Mouse (Mus musculus): ENCODE measurements around the gene Agk. TPM values are rescaled to one million over a fixed set of nuclear protein-coding genes. Genes with fewer than 3 reads are reported as not detected.
A peak's percentile ranks its signal among the peaks of the same experiment; 100 is the strongest.

Agk gene
- polyA plus RNA-seq, 1 experiment from 2014 or later: 68.2 TPM

GRCm38 (mm10) chr6:40423013-40423412 is 98.0 kb downstream of the Agk start:
- Histone ChIP-seq H3K9ac (ENCODE audit: low read depth, low read length) (no peak overlapping the region), H3K9me3 (ENCODE audit: control insufficient read depth, low read length) (no peaks in the 10 kb centered on the region), H3K4me1 (ENCODE audit: control insufficient read depth, insufficient read depth, low read depth, low read length) (peaks cover 1% of the 10 kb centered on the region; the same call in 1 of the 2 replicates), H3K27me3 (replicated peaks; ENCODE audit: control insufficient read depth, insufficient read depth, low read length) (no peaks in the 10 kb centered on the region), H3K27ac (ENCODE audit: low read depth, low read length) (no peak overlapping the region), H3K36me3 (ENCODE audit: control insufficient read depth, insufficient read depth, low read length) (no peaks in the 10 kb centered on the region; the same call in 1 of the 2 replicates), H3K4me2 (ENCODE audit: low read length) (no peak overlapping the region), H3K4me3 (ENCODE audit: low read length) (no peak overlapping the region)
- 76% methylated on average over 1 of the region's 1 CpGs for WGBS
- ATAC-seq: peak; percentile 55; the same call in 1 of the 2 replicates

- Histone ChIP-seq H3K4me3 (ENCODE audit: low read length) (no peak overlapping the region), H3K27ac (ENCODE audit: low read depth, low read length) (no peak overlapping the region), H3K9ac (ENCODE audit: low read depth, low read length) (no peak overlapping the region), H3K27me3 (replicated peaks; ENCODE audit: control insufficient read depth, insufficient read depth, low read length) (no peaks in the 10 kb centered on the region), H3K4me1 (ENCODE audit: control insufficient read depth, insufficient read depth, low read depth, low read length) (peaks cover 5% of the 10 kb centered on the region), H3K4me2 (ENCODE audit: low read length) (no peak overlapping the region), H3K9me3 (ENCODE audit: control insufficient read depth, low read length) (no peaks in the 10 kb centered on the region), H3K36me3 (ENCODE audit: control insufficient read depth, insufficient read depth, low read length) (no peaks in the 10 kb centered on the region; the same call in 1 of the 2 replicates)
- ATAC-seq: no peak
- 74% methylated on average over 1 of the region's 1 CpGs for WGBS
Observed at GRCm38 (mm10) chr6:40423774-40424173, 98.8 kb downstream of the Agk start.

- 90% methylated on average over 7 of the region's 7 CpGs for WGBS
- Histone ChIP-seq H3K9me3 (ENCODE audit: control insufficient read depth, low read length) (no peaks in the 10 kb centered on the region), H3K36me3 (ENCODE audit: control insufficient read depth, insufficient read depth, low read length) (no peaks in the 10 kb centered on the region), H3K4me1 (ENCODE audit: control insufficient read depth, insufficient read depth, low read depth, low read length) (peaks cover 19% of the 10 kb centered on the region), H3K27me3 (replicated peaks; ENCODE audit: control insufficient read depth, insufficient read depth, low read length) (no peaks in the 10 kb centered on the region), H3K27ac (ENCODE audit: low read depth, low read length) (no peak overlapping the region), H3K4me2 (ENCODE audit: low read length) (no peak overlapping the region), H3K4me3 (ENCODE audit: low read length) (no peak overlapping the region), H3K9ac (ENCODE audit: low read depth, low read length) (no peak overlapping the region)
- ATAC-seq: no peak
Observed at GRCm38 (mm10) chr6:40427441-40427840, 102.5 kb downstream of the Agk start.

GRCm38 (mm10) chr6:40428696-40429095 is 103.7 kb downstream of the Agk start:
- 54% methylated on average over 3 of the region's 3 CpGs for WGBS
- Histone ChIP-seq H3K4me1 (ENCODE audit: control insufficient read depth, insufficient read depth, low read depth, low read length) (peaks cover 20% of the 10 kb centered on the region), H3K4me3 (ENCODE audit: low read length) (no peak overlapping the region), H3K9me3 (ENCODE audit: control insufficient read depth, low read length) (no peaks in the 10 kb centered on the region), H3K9ac (ENCODE audit: low read depth, low read length) (no peak overlapping the region), H3K36me3 (ENCODE audit: control insufficient read depth, insufficient read depth, low read length) (no peaks in the 10 kb centered on the region), H3K4me2 (ENCODE audit: low read length) (no peak overlapping the region), H3K27ac (ENCODE audit: low read depth, low read length) (0 out of 2 replicates have a peak overlapping the region, but pooled peaks have one; percentile 44), H3K27me3 (replicated peaks; ENCODE audit: control insufficient read depth, insufficient read depth, low read length) (no peaks in the 10 kb centered on the region)
- no peak for ATAC-seq

- Histone ChIP-seq H3K9ac (ENCODE audit: low read depth, low read length) (no peak overlapping the region), H3K27ac (ENCODE audit: low read depth, low read length) (no peak overlapping the region), H3K36me3 (ENCODE audit: control insufficient read depth, insufficient read depth, low read length) (no peaks in the 10 kb centered on the region), H3K4me3 (ENCODE audit: low read length) (no peak overlapping the region), H3K4me1 (ENCODE audit: control insufficient read depth, insufficient read depth, low read depth, low read length) (peaks cover 28% of the 10 kb centered on the region), H3K4me2 (ENCODE audit: low read length) (peak overlapping the region; percentile 9; the same call in 1 of the 2 replicates), H3K27me3 (replicated peaks; ENCODE audit: control insufficient read depth, insufficient read depth, low read length) (no peaks in the 10 kb centered on the region), H3K9me3 (ENCODE audit: control insufficient read depth, low read length) (no peaks in the 10 kb centered on the region)
- WGBS: 58% methylated on average over 4 of the region's 4 CpGs
- 0 out of 2 replicates have a peak, but pooled peaks have one; percentile 12 for ATAC-seq
Observed at GRCm38 (mm10) chr6:40429521-40429931, 104.6 kb downstream of the Agk start.

GRCm38 (mm10) chr6:40430251-40430650 is 105.3 kb downstream of the Agk start:
- Histone ChIP-seq H3K9ac (ENCODE audit: low read depth, low read length) (no peak overlapping the region), H3K27me3 (replicated peaks; ENCODE audit: control insufficient read depth, insufficient read depth, low read length) (no peaks in the 10 kb centered on the region), H3K4me1 (ENCODE audit: control insufficient read depth, insufficient read depth, low read depth, low read length) (peaks cover 32% of the 10 kb centered on the region), H3K36me3 (ENCODE audit: control insufficient read depth, insufficient read depth, low read length) (no peaks in the 10 kb centered on the region), H3K27ac (ENCODE audit: low read depth, low read length) (no peak overlapping the region), H3K4me3 (ENCODE audit: low read length) (no peak overlapping the region), H3K4me2 (ENCODE audit: low read length) (no peak overlapping the region), H3K9me3 (ENCODE audit: control insufficient read depth, low read length) (no peaks in the 10 kb centered on the region)
- 88% methylated on average over 3 of the region's 3 CpGs for WGBS
- ATAC-seq: no peak

GRCm38 (mm10) chr6:40430878-40431277 is 105.9 kb downstream of the Agk start:
- 62% methylated on average over 3 of the region's 3 CpGs for WGBS
- Histone ChIP-seq H3K36me3 (ENCODE audit: control insufficient read depth, insufficient read depth, low read length) (no peaks in the 10 kb centered on the region), H3K9ac (ENCODE audit: low read depth, low read length) (no peak overlapping the region), H3K27ac (ENCODE audit: low read depth, low read length) (no peak overlapping the region), H3K27me3 (replicated peaks; ENCODE audit: control insufficient read depth, insufficient read depth, low read length) (no peaks in the 10 kb centered on the region), H3K9me3 (ENCODE audit: control insufficient read depth, low read length) (no peaks in the 10 kb centered on the region), H3K4me1 (ENCODE audit: control insufficient read depth, insufficient read depth, low read depth, low read length) (peaks cover 32% of the 10 kb centered on the region), H3K4me3 (ENCODE audit: low read length) (no peak overlapping the region), H3K4me2 (ENCODE audit: low read length) (no peak overlapping the region)
- no peak for ATAC-seq

GRCm38 (mm10) chr6:40431356-40431755 is 106.4 kb downstream of the Agk start:
- H3K27me3 ChIP-seq (replicated peaks; ENCODE audit: control insufficient read depth, insufficient read depth, low read length): no peaks in the 10 kb centered on the region
- 0 out of 2 replicates have a peak overlapping the region, but pooled peaks have one; percentile 11 for H3K4me2 ChIP-seq (ENCODE audit: low read length)
- no peak overlapping the region for H3K4me3 ChIP-seq (ENCODE audit: low read length)
- ATAC-seq: no peak
- H3K9ac ChIP-seq (ENCODE audit: low read depth, low read length): no peak overlapping the region
- H3K9me3 ChIP-seq (ENCODE audit: control insufficient read depth, low read length): no peaks in the 10 kb centered on the region
- 49% methylated on average over 4 of the region's 4 CpGs for WGBS
- H3K27ac ChIP-seq (ENCODE audit: low read depth, low read length): no peak overlapping the region
- H3K36me3 ChIP-seq (ENCODE audit: control insufficient read depth, insufficient read depth, low read length): no peaks in the 10 kb centered on the region
- peaks cover 32% of the 10 kb centered on the region for H3K4me1 ChIP-seq (ENCODE audit: control insufficient read depth, insufficient read depth, low read depth, low read length)

- Histone ChIP-seq H3K36me3 (ENCODE audit: control insufficient read depth, insufficient read depth, low read length) (no peaks in the 10 kb centered on the region), H3K9ac (ENCODE audit: low read depth, low read length) (no peak overlapping the region), H3K27ac (ENCODE audit: low read depth, low read length) (0 out of 2 replicates have a peak overlapping the region, but pooled peaks have one; percentile 42), H3K27me3 (replicated peaks; ENCODE audit: control insufficient read depth, insufficient read depth, low read length) (no peaks in the 10 kb centered on the region), H3K4me2 (ENCODE audit: low read length) (0 out of 2 replicates have a peak overlapping the region, but pooled peaks have one; percentile 27), H3K4me3 (ENCODE audit: low read length) (no peak overlapping the region), H3K4me1 (ENCODE audit: control insufficient read depth, insufficient read depth, low read depth, low read length) (peaks cover 32% of the 10 kb centered on the region), H3K9me3 (ENCODE audit: control insufficient read depth, low read length) (no peaks in the 10 kb centered on the region)
- ATAC-seq: no peak
Observed at GRCm38 (mm10) chr6:40431812-40432211, 106.8 kb downstream of the Agk start.
